Mouse (Mus musculus): Measurements from ENCODE around the gene Il4i1. TPM values are rescaled to one million over a fixed set of nuclear protein-coding genes. Genes with fewer than 3 reads are reported as not detected.

Gene Il4i1
- polyA plus RNA-seq, 1 experiment from 2014 or later, result 2.0 TPM

GRCm38 (mm10) chr7:44821666-44822448, 5.7 kb downstream of the Il4i1 start:
- ATAC-seq (replicated peaks; ENCODE audit: low FRiP score, low TSS enrichment, low read depth) (no peak), DNase-seq (ENCODE audit: low spot score) (peak; percentile 32)
- no peak overlapping the region for H3K9ac ChIP-seq (ENCODE audit: low read length)
- H3K4me1 ChIP-seq (replicated peaks; ENCODE audit: control insufficient read depth, insufficient read depth, low read length), result peaks cover 27% of the 10 kb centered on the region
- no peak overlapping the region for H3K4me2 ChIP-seq (ENCODE audit: low read length)
- WGBS, result 83% methylated on average over 7 of the region's 7 CpGs
- H3K4me3 ChIP-seq (ENCODE audit: low read depth, low read length), result no peak overlapping the region
- H3K27me3 ChIP-seq (replicated peaks; ENCODE audit: control insufficient read depth, insufficient read depth, low read length), result no peaks in the 10 kb centered on the region
- H3K9me3 ChIP-seq (ENCODE audit: control insufficient read depth, low read length), result no peaks in the 10 kb centered on the region
- H3K36me3 ChIP-seq (ENCODE audit: control insufficient read depth, insufficient read depth, low read length), result 0 out of 2 replicates have a peak, but pooled peaks cover 6% of the 10 kb centered on the region
- no peak overlapping the region for H3K27ac ChIP-seq (ENCODE audit: low read depth)

DNA sequence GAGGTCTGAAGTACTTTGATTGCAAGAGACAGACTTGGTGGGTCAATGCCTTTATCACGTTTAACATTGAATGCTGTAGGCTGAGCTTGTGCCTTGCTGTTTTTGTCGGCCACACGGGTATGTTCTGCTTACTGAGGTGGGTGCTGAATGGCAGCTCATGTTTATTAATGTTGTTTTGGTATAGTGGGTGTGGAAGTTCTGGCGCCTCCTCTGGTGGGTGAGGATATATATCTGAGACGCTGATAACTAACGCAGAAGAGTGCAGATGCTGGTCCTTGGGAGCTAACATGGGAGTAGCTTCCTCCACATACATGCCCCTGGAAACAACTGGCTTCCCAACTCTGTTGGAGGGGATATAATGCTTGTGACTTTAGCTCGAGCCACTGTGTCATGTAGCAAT, 7.2 kb downstream of the Il4i1 start:
- Histone ChIP-seq H3K4me1 (replicated peaks; ENCODE audit: control insufficient read depth, insufficient read depth, low read length) (peaks cover 16% of the 10 kb centered on the region), H3K9me3 (ENCODE audit: control insufficient read depth, low read length) (no peaks in the 10 kb centered on the region), H3K4me3 (ENCODE audit: low read depth, low read length) (no peak overlapping the region), H3K4me2 (ENCODE audit: low read length) (no peak overlapping the region), H3K27ac (ENCODE audit: low read depth) (no peak overlapping the region), H3K9ac (ENCODE audit: low read length) (no peak overlapping the region), H3K27me3 (replicated peaks; ENCODE audit: control insufficient read depth, insufficient read depth, low read length) (no peaks in the 10 kb centered on the region), H3K36me3 (ENCODE audit: control insufficient read depth, insufficient read depth, low read length) (peaks cover 13% of the 10 kb centered on the region)
- WGBS, result 47% methylated on average over 7 of the region's 7 CpGs
- DNase-seq (ENCODE audit: low spot score), result no peak
- ATAC-seq (replicated peaks; ENCODE audit: low FRiP score, low TSS enrichment, low read depth), result no peak

DNA sequence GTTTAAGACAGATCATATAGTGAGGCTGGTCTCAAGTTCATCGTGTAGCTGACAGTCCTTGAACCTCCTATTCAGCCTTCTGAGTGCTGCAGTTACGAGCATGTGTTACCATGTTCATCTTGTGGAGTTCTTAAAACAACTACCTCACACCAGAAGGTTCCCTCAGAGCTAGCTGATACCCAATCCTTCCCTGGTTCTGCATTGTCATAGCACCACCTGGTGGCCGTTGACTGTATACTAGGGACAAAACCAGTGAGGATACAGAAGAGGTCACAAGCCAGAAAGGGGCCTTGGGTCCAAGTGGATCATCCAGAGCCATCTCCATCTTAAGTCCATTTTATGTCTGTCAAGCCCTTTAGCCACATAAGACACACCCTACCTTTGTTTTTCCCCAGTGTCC, 8.7 kb downstream of the Il4i1 start:
- peaks cover 7% of the 10 kb centered on the region for H3K4me1 ChIP-seq (replicated peaks; ENCODE audit: control insufficient read depth, insufficient read depth, low read length)
- no peak overlapping the region for H3K4me3 ChIP-seq (ENCODE audit: low read depth, low read length)
- WGBS, result 23% methylated on average over 3 of the region's 3 CpGs
- peak; percentile 34; the same call in 1 of the 2 replicates for ATAC-seq (replicated peaks; ENCODE audit: low FRiP score, low TSS enrichment, low read depth)
- H3K4me2 ChIP-seq (ENCODE audit: low read length), result no peak overlapping the region
- no peak overlapping the region for H3K9ac ChIP-seq (ENCODE audit: low read length)
- peak; percentile 87 for DNase-seq (ENCODE audit: low spot score)
- H3K27ac ChIP-seq (ENCODE audit: low read depth), result no peak overlapping the region
- no peaks in the 10 kb centered on the region for H3K9me3 ChIP-seq (ENCODE audit: control insufficient read depth, low read length)
- peaks cover 28% of the 10 kb centered on the region for H3K36me3 ChIP-seq (ENCODE audit: control insufficient read depth, insufficient read depth, low read length)
- H3K27me3 ChIP-seq (replicated peaks; ENCODE audit: control insufficient read depth, insufficient read depth, low read length), result no peaks in the 10 kb centered on the region

DNA sequence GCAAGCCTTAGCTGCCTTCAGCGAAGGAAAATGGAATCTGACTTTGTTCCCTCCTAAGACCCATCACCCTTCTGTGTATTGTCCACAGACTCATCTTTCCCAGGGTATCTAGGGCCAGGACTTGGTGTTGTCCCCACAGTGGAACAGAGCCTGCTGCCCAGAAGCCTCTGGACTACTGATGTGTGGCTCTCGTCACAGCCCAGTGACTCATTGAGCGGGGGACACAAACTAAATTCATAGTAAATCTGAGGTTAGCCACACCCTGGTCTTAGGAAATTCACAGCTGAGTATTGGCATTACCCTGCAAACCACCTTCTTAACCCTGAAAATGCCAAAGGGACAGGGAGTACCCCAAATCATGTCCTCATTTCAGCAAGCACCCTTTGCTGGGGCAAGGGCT, 10.6 kb downstream of the Il4i1 start:
- no peak overlapping the region for H3K9ac ChIP-seq (ENCODE audit: low read length)
- no peak for DNase-seq (ENCODE audit: low spot score)
- H3K36me3 ChIP-seq (ENCODE audit: control insufficient read depth, insufficient read depth, low read length), result peaks cover 47% of the 10 kb centered on the region
- H3K4me1 ChIP-seq (replicated peaks; ENCODE audit: control insufficient read depth, insufficient read depth, low read length), result peaks cover 3% of the 10 kb centered on the region; the same call in 1 of the 2 replicates
- H3K27me3 ChIP-seq (replicated peaks; ENCODE audit: control insufficient read depth, insufficient read depth, low read length), result no peaks in the 10 kb centered on the region
- no peak overlapping the region for H3K4me2 ChIP-seq (ENCODE audit: low read length)
- H3K4me3 ChIP-seq (ENCODE audit: low read depth, low read length), result no peak overlapping the region
- ATAC-seq (replicated peaks; ENCODE audit: low FRiP score, low TSS enrichment, low read depth), result no peak
- WGBS, result 83% methylated on average over 3 of the region's 3 CpGs
- H3K27ac ChIP-seq (ENCODE audit: low read depth), result no peak overlapping the region
- H3K9me3 ChIP-seq (ENCODE audit: control insufficient read depth, low read length), result no peaks in the 10 kb centered on the region

- 0 out of 2 replicates have a peak, but pooled peaks cover 3% of the 10 kb centered on the region for H3K4me1 ChIP-seq (replicated peaks; ENCODE audit: control insufficient read depth, insufficient read depth, low read length)
- WGBS, result 95% methylated on average over 5 of the region's 5 CpGs
- no peak for ATAC-seq (replicated peaks; ENCODE audit: low FRiP score, low TSS enrichment, low read depth)
- no peak overlapping the region for H3K27ac ChIP-seq (ENCODE audit: low read depth)
- H3K9ac ChIP-seq (ENCODE audit: low read length), result no peak overlapping the region
- peaks cover 53% of the 10 kb centered on the region for H3K36me3 ChIP-seq (ENCODE audit: control insufficient read depth, insufficient read depth, low read length)
- H3K27me3 ChIP-seq (replicated peaks; ENCODE audit: control insufficient read depth, insufficient read depth, low read length), result no peaks in the 10 kb centered on the region
- H3K4me2 ChIP-seq (ENCODE audit: low read length), result no peak overlapping the region
- no peaks in the 10 kb centered on the region for H3K9me3 ChIP-seq (ENCODE audit: control insufficient read depth, low read length)
- no peak for DNase-seq (ENCODE audit: low spot score)
- H3K4me3 ChIP-seq (ENCODE audit: low read depth, low read length), result no peak overlapping the region
Observed at GRCm38 (mm10) chr7:44828706-44829105, 12.5 kb downstream of the Il4i1 start.

DNA sequence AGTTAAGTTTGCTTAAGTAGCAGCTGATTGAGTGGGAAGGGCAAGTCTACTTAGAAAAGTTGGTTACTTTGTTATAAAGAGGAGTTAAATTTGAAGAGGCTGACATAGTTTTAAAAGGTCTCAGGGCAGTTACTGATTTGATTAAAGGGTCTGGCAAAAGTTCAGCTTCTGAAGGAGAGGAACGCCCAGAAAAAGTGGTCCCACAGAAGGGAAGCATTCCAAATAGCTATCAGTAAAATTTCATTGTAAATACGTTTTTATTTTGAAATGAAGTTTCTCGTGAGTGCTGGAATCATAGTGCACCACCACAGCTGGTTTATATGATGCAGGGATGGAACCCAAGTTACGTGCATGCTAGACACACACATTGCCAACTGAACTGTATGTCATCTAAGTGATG, 16.6 kb downstream of the Il4i1 start:
- Histone ChIP-seq H3K9ac (ENCODE audit: low read length) (no peak overlapping the region), H3K27me3 (replicated peaks; ENCODE audit: control insufficient read depth, insufficient read depth, low read length) (no peaks in the 10 kb centered on the region), H3K9me3 (ENCODE audit: control insufficient read depth, low read length) (no peaks in the 10 kb centered on the region), H3K4me3 (ENCODE audit: low read depth, low read length) (no peak overlapping the region), H3K4me2 (ENCODE audit: low read length) (no peak overlapping the region), H3K36me3 (ENCODE audit: control insufficient read depth, insufficient read depth, low read length) (peaks cover 46% of the 10 kb centered on the region), H3K27ac (ENCODE audit: low read depth) (no peak overlapping the region), H3K4me1 (replicated peaks; ENCODE audit: control insufficient read depth, insufficient read depth, low read length) (no peaks in the 10 kb centered on the region)
- WGBS, result 72% methylated on average over 4 of the region's 4 CpGs
- DNase-seq (ENCODE audit: low spot score) (no peak), ATAC-seq (replicated peaks; ENCODE audit: low FRiP score, low TSS enrichment, low read depth) (no peak)

DNA sequence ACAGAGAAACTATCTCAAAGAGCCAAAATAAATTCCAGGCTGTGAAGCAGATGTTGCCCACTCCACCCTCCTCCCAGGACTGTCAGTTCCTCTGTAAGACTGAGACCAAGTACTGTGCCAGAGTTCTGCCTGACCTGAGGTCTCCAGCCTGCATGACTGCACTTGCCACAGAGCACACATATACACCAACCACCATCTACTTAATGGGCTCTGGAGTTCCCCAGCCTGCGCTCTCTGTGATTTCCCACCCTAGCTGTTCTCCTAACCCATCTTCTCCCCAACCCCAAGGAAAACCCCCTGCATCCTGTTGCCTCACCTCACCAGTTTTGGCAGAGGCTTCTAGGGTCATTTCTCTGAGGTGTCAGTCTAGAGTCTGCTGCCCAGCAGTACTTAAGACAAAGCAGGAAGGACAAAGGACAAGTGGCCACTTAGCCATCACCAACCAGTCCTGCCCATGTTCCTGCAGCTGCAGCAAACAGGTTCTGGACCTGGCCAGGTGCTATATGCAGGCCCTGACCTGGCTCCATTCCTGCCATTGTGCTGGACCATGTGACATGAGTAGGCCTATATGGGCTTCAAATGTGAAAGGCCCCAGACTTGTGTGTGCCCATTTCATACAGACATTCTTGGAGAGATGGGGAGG, 19.3 kb downstream of the Il4i1 start:
- Histone ChIP-seq H3K4me1 (replicated peaks; ENCODE audit: control insufficient read depth, insufficient read depth, low read length) (no peaks in the 10 kb centered on the region; the same call in 1 of the 2 replicates), H3K9me3 (ENCODE audit: control insufficient read depth, low read length) (no peaks in the 10 kb centered on the region), H3K9ac (ENCODE audit: low read length) (no peak overlapping the region), H3K4me3 (ENCODE audit: low read depth, low read length) (no peak overlapping the region), H3K27ac (ENCODE audit: low read depth) (no peak overlapping the region), H3K27me3 (replicated peaks; ENCODE audit: control insufficient read depth, insufficient read depth, low read length) (peaks cover 13% of the 10 kb centered on the region), H3K4me2 (ENCODE audit: low read length) (no peak overlapping the region), H3K36me3 (ENCODE audit: control insufficient read depth, insufficient read depth, low read length) (peaks cover 21% of the 10 kb centered on the region)
- ATAC-seq (replicated peaks; ENCODE audit: low FRiP score, low TSS enrichment, low read depth) (no peak), DNase-seq (ENCODE audit: low spot score) (no peak)
- WGBS, result 74% methylated on average over 1 of the region's 1 CpGs

- ATAC-seq (replicated peaks; ENCODE audit: low FRiP score, low TSS enrichment, low read depth), result no peak
- DNase-seq (ENCODE audit: low spot score), result no peak
Observed at GRCm38 (mm10) chr7:44836016-44836404, 19.8 kb downstream of the Il4i1 start.

More at GRCm38 (mm10) chr7:44836016-44836404, 19.8 kb downstream of the Il4i1 start:
- H3K4me1 ChIP-seq (replicated peaks; ENCODE audit: control insufficient read depth, insufficient read depth, low read length), result no peaks in the 10 kb centered on the region; the same call in 1 of the 2 replicates
- H3K9ac ChIP-seq (ENCODE audit: low read length), result no peak overlapping the region
- no peak overlapping the region for H3K4me3 ChIP-seq (ENCODE audit: low read depth, low read length)
- peaks cover 20% of the 10 kb centered on the region for H3K36me3 ChIP-seq (ENCODE audit: control insufficient read depth, insufficient read depth, low read length)
- peaks cover 14% of the 10 kb centered on the region for H3K27me3 ChIP-seq (replicated peaks; ENCODE audit: control insufficient read depth, insufficient read depth, low read length)
- no peaks in the 10 kb centered on the region for H3K9me3 ChIP-seq (ENCODE audit: control insufficient read depth, low read length)
- H3K4me2 ChIP-seq (ENCODE audit: low read length), result no peak overlapping the region
- H3K27ac ChIP-seq (ENCODE audit: low read depth), result no peak overlapping the region
- WGBS, result 35% methylated on average over 3 of the region's 3 CpGs

Data from intestine, embryonic 14.5 days (tissue).